Mouse (Mus musculus) lung, adult 10 weeks (tissue): ENCODE data around the gene Ugt1a9. TPM values are rescaled to one million over a fixed set of nuclear protein-coding genes. Genes with fewer than 3 reads are reported as not detected.

ENCODE experiments used
- polyA plus RNA-seq: library from polyadenylated mRNA; stranded (reverse); fragments of 350-450 nt; fragmentation: Illumina TruSeq; extraction: RNeasy Lipid Tissue Mini Kit (QIAGEN cat#74804); gene quantifications from one replicate; pipeline ENCODE4 v1.2.3, GENCODE M21; 2014; ENCODE audit warnings: low read depth, low replicate concordance; ENCODE audit not compliant: insufficient read depth

Ugt1a9 gene
- polyA plus RNA-seq = not detected

GRCm38 (mm10) chr1:88070495-88070894, at the start of gene Ugt1a9:
Ugt1a9 (plus strand) TSS chr1:88070800.

GRCm38 (mm10) chr1:88055088-88055487, 15.5 kb upstream of the Ugt1a9 start, which contains the start of gene Ugt1a10:
Ugt1a10 (plus strand) TSS chr1:88055388.

GRCm38 (mm10) chr1:88087513-88087912, 16.9 kb downstream of the Ugt1a9 start, which contains the start of gene Ugt1a8:
Ugt1a8 (plus strand) TSS chr1:88087813.

GRCm38 (mm10) chr1:88094941-88095492, 24.4 kb downstream of the Ugt1a9 start, which contains the start of gene Ugt1a7c:
Ugt1a7c (plus strand) TSS chr1:88095062.

GRCm38 (mm10) chr1:88103019-88103418, 32.4 kb downstream of the Ugt1a9 start, which contains the start of gene Ugt1a6b:
Ugt1a6b (plus strand) TSS chr1:88103252.

GRCm38 (mm10) chr1:88134457-88135011, 63.9 kb downstream of the Ugt1a9 start, which contains the start of gene Ugt1a6a:
Ugt1a6a (plus strand) TSS chr1:88134809.

GRCm38 (mm10) chr1:88165711-88166110, 95.1 kb downstream of the Ugt1a9 start, which contains the start of gene Ugt1a5:
Ugt1a5 (plus strand) TSS chr1:88166012.

GRCm38 (mm10) chr1:88200456-88200855, 129.9 kb downstream of the Ugt1a9 start, which contains the start of gene Ugt1a2:
Ugt1a2 (plus strand) TSS chr1:88200601.

GRCm38 (mm10) chr1:88205294-88205922, 134.8 kb downstream of the Ugt1a9 start, which contains the start of gene Dnajb3:
Dnajb3 (minus strand) TSS chr1:88205782.

GRCm38 (mm10) chr1:88211812-88212211, 141.2 kb downstream of the Ugt1a9 start, which contains the start of gene Ugt1a1:
Ugt1a1 (plus strand) TSS chr1:88211959.

GRCm38 (mm10) chr1:88226670-88227379, 156.2 kb downstream of the Ugt1a9 start, which contains the start of gene Mroh2a:
Mroh2a (plus strand) TSS chr1:88226986.

Other genes starting within 250 kb of the Ugt1a9 start
- gene Dgkd, start 217.5 kb upstream of the Ugt1a9 start, polyA plus RNA-seq = 24.4 TPM
- gene Usp40, start 62.2 kb upstream of the Ugt1a9 start, polyA plus RNA-seq = 5.5 TPM
- gene Ugt1a10, start 15.4 kb upstream of the Ugt1a9 start, polyA plus RNA-seq = not detected
- gene Ugt1a8, start 17.0 kb downstream of the Ugt1a9 start, polyA plus RNA-seq = not detected
- 3.0 TPM for gene Ugt1a7c, start 24.3 kb downstream of the Ugt1a9 start, polyA plus RNA-seq
- gene Ugt1a6b, start 32.5 kb downstream of the Ugt1a9 start, polyA plus RNA-seq = 2.4 TPM
- 25.8 TPM for gene Ugt1a6a, start 64.0 kb downstream of the Ugt1a9 start, polyA plus RNA-seq
- gene Ugt1a5, start 95.2 kb downstream of the Ugt1a9 start, polyA plus RNA-seq = not detected
- not detected for gene Ugt1a2, start 129.8 kb downstream of the Ugt1a9 start, polyA plus RNA-seq
- gene Dnajb3, start 135.0 kb downstream of the Ugt1a9 start, polyA plus RNA-seq = 1.3 TPM
- gene Ugt1a1, start 141.2 kb downstream of the Ugt1a9 start, polyA plus RNA-seq = 0.14 TPM
- gene Mroh2a, start 156.2 kb downstream of the Ugt1a9 start, polyA plus RNA-seq = 0.27 TPM
- gene Hjurp, start 206.8 kb downstream of the Ugt1a9 start, polyA plus RNA-seq = 11.8 TPM
- gene Trpm8, start 206.9 kb downstream of the Ugt1a9 start, polyA plus RNA-seq = not detected